Mouse (Mus musculus): ENCODE measurements at regions not wholly inside any gene's neighbourhood (a gene's known extent, or its start where the extent isn't known, plus 50 kb on each side); places are given as distances from the start of the nearest gene placed in this dataset.
A peak's percentile ranks its signal among the peaks of the same experiment; 100 is the strongest.

DNA sequence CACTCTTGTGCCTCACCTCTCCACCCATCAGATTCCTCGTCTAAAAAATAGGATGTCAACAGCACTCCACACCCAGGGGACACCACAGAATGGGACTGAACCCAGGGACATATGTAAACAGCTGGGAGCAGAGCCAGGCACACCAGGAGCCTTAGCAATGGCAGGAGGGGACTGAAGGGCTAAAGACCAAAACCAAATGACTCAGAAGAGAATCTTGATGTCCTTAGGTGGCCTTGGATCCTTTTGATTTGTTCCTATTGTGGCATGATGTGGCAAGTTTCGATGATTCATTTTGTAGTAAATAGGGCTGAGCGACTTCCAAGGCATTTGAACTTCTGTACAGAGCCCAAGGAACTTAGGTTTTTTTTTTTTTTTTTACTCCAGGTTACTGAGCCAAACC, 233.4 kb downstream of the Snx10 start:
- no peak for DNase-seq

DNA sequence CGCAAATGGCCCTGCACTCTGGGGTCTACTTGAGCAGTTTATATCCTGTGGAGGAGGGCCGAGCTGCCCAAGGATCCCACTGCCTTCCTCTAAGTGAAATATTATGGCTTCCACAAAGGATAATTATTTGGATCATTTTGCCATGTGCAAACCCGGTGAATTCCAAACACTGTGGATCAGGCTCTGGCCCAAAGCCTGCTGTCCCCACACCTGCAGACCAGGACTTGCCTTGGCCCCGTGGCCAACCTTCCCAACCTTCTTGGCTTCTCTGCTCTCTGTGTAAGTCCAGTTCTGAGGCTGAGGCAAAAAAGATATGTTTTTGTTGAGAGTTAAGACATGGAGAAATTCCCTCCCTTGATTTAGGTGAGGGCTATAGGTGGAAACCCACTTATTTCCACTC, 234.0 kb downstream of the Snx10 start:
- no peak for DNase-seq

DNA sequence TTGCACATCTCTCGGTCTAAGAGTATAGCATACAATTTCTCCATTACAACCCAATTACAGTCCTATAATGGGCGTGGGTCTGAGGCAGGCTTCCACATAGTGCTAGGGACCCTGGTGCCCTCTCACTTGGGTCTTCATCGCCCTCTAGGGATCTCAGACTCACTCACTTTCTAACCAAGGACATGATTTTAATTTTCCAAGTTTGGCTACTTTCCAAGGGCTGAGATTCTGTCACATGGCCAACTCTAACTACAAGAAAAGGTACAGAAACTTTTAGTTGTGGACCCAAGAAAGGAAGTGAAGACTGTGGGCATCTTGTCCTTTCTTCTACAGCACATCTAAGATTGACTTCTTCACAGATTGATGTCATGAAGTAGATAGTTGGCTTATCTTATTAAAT, 235.1 kb downstream of the Snx10 start:
- no peak for DNase-seq

DNA sequence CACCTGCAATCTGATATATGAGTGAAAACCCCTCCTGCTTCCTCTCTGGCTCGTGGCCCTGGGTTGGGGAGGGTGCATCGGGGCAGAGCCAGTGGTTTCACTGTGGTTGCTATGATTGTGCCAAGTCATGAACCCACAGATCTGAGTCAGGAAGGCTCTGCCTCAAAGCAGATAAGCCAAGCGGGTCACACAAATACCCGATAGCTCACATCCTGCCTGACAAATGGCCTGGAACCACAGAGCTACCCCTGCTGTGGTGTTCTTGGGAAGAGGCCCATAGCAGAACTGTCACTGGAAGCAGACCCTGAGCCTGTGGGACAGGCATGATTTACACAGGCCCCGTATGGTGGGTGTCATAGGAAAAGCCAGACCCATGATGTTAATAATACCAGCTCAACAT, 236.7 kb downstream of the Snx10 start:
- DNase-seq = no peak

DNA sequence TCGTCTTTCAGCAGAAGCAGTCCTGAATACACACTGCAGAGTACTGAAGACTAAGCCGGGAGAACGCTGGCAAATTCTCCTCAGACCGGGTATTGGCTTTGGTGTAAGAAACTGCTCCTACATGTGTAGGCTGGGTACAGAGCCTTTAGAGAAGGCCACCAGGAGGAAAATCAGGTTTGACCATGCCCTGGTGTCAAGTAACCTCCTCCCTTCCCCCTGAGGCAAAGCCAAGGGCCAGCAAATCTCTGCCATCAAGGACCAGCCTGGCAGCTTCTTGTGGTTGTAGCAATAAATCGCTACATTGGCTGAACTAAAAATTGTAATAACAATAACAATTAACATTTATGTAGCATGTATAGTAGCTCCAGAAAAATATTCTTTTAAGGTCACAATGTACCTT, 237.8 kb downstream of the Snx10 start:
- DNase-seq = no peak

DNA sequence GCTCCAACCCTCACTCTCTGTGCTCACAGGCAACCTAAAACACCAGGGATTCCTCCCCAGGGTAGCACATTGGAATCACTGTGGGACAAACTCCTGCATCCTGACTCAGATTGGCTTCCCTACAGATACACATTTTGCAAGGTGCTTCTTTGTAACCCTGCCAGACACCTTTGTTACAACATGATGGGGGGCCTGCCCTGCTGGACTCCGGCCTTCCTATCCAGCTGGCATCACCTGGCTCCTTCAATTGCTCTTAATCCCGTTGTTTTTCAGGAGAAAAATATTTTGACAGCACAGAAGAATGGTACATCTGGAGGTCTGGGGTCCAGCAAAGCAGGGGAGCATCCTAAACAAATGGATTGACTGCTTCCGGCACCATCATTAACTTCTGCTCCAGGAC, 242.8 kb downstream of the Snx10 start:
- DNase-seq = no peak

DNA sequence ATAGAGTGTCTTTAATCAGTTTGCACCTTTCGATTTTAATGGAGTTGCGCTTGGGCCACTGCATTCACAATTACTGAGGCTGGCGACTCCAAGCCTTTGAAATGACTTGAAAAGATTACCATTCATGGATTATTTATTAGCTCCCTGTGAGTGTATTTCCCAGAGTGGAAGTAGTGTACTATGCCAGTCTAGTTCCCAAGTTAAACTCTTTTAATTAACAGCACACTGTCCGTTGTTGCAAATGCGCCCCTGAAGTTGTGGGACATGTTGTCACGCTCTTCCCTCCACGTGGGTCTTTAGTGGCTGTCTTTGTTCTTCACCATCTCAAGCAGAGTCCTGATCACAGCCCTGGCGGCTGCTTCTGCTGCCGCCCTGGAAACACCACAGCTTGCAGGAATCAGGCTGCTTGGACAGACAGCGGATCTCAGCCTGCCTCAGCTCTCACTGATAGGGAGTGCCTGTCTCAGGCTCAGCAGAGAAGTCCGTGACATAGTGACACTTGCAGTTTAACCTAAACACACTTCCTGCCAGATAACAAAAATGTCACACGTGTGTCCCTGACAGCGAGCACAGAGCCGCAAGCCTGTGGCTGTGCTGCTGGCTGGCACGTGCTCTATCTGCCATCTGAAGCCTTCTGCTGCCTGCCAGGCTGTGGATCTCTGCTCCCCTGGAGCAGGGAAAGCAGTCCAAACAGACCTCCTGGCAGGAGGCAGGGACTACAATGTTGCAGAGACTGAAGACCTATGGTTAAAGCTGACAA, 244.1 kb downstream of the Snx10 start:
- DNase-seq = peak; percentile 35

DNA sequence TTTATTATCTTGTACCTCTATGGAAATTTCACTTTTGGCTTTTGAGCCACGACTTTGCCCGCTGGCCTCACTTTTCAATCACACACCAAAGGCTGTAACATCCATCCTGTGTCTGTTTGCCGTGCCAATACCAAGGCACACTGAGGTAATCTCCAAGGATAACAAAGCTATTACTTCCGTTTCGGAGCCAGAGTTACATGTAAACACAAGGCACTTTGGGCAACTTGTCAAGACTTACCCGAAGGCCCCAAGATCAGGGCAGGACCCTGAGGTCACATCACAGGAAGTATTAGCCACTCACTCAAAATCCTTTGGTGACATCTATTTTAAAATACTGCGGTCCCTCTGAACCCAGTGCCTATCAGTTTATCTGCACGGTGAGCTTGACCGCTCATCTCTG, 241.3 kb downstream of the Skap2 start:
- no peak for DNase-seq

DNA sequence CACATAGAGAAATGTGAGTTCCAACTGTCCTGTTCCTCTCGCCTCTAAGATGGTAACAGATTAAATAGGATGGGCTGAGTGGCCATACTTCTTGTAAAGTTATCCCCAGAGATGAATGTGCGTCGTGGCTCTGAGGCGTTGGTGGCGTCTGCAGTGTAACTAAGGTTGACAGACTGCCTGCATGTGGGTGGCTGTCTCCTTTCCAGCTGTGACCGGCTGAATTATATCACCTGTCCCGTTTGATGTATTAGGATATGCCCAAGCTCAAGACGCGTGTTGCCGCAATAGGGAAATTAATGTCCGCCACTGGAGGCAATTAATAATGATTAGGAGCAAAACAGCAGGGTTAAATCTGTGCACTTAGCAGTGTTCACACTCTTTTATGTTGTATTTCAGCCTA, 240.9 kb downstream of the Skap2 start:
- DNase-seq = no peak

DNA sequence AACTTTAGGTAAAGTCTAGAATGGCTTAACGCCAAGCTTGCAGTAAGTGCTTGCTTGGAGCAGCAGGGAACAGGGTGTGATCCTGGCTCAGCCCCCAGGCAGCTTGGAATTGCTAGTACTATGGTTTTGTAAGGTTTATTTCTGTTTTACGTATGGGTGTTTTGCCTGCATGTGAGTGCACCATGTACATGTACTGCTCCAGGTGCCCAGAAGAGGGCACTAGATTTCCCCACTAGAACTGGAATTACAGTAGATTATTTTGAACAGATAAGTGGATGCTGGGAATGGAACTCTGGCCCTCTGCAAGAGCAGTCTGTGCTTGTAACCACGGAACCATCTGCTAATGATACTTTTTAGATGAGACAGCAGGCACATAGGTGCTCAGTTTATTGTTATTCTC, 237.6 kb downstream of the Skap2 start:
- no peak for DNase-seq

DNA sequence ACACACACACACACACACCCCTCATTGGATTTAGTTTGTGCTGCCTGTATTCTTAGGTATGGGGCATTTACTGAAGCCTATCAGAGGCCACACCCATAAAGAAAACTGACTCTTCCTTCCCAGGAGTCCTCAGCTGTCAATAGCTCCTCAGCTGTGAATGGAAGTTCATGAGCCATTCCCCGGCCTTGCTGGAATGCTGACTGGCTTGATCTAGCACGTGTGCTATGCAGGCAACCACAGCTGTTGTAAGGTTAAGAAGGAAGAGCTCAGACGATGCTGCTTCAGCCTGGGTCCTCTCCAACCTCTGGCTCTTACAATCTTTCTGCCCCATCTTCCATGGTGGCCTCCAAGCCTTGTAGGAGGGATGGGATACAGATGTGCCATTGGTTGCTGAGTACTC, 226.7 kb downstream of the Skap2 start:
- no peak for DNase-seq

DNA sequence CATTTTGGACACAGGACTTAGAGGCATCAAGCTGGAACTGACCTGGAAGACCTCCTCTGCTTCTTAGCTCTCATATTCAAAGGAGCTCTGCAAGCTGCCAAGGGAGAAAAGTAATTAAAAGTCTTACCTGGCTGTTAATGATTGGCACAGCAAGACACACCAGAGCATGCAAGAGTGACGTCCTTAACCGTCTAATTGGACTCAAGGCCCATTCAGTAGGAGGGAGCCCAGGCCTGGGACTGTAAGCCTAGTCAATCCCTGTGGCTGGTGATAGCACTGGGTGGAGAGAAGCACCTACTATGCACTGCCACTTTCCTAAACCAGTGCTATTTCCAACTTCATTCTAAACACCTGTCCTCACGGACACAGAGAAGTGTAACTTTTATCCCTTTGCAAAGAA, 225.5 kb downstream of the Skap2 start:
- no peak for DNase-seq

DNA sequence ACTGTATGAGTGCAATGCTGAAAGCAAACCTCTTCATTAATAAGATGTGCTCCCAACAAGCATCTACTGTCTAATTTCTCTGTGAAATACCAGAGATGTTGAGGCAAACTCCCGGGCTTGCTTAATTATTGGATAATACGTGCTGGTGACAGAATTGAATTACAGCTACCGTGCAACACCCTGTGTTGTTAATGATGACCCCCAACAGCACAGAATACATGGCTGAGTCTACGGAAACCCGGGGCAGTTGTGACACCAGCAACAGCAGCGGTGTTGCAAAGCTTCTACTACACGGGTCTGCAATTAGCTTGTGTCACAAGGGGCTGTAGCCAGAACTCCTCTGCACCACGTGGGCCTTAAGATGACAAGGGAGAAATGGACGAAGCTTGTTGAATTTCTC, 224.2 kb downstream of the Skap2 start:
- DNase-seq = no peak

DNA sequence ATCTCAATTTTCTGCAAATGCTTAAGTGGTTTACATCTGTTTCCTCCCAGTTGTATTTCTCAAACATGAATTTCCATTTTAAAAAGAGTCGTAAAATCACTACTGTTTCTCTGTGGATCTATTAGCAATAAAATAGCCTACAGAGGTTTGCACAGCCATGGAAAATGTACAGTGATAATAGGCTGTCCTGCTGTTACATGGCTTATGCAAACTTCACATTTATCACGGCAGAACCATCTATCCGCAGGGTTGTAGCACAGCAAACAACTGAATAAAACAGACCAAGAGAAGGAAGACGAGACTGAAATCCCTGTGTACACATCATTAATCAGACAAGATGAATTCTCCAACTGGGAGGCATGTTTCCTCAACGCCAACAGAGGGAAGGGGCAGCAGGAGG, 222.1 kb downstream of the Skap2 start:
- no peak for DNase-seq

DNA sequence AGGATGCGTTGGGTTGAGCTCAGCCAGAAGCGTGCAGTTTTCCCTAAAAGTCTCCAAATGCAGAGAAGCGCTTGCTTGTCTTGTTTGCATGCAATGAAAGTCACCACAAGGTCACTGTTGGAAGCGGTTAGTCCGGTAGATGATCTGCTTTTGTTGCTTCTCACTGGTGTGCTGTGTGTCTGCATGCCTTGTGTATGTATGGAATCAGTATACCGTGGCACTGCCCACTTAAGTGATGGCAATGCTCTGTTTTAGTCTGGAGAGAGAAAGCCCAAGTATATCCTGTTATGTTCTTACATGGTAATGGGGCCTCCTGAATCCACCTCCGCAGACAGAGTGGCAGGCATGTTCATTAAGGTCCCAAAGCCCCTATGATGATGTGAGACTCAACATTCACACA, 221.7 kb downstream of the Skap2 start:
- DNase-seq = no peak

DNA sequence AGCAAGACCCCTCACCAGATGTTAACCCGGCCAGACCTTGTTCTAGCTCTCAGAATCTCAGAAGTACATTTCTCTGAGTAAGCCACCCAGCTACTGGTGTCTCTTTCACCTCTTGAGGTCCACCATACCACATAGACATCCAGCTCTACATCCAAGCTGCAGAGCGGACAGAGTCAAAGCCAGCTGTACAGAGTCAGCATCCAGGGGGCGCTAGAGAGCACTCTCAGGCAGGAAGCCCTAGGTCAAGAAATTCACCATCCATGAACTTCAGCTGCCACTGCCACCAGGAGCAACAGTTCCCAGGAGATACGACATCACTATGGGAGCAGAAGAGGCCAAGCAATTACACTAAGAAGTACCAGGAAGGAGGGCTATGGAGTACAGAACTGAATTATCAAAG, 217.0 kb downstream of the Skap2 start:
- DNase-seq = peak; percentile 50

DNA sequence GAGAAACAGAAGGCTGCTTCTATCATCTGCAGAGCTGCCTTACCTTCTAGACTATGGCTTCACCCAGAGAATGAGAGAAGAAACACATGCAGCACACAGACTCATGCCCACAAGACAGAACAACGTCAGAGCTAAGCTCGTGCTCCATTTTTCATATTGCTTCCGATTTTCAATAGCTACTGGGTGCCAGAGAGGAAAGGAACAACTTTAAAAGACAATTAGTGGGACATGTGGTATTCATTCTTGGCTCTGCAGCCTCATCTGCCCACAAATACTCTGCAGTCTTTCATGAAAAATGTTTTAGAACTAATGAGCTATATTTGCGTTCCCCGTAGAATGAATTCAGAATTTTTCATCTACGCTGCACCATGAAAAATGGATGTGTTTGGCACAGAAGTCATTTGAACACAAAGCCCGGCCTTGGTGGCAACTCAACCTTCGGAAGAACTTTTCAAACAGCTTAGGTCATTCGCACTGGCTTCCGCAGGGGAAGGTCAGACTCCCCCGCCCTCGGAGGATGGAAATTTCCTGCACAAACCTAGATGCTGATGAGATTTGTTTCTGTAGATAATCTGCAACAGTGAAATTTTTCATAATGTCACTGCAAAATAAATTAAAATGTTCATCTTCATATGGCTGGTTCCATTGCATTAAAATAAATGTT, 213.6 kb downstream of the Skap2 start:
- no peak for DNase-seq

DNA sequence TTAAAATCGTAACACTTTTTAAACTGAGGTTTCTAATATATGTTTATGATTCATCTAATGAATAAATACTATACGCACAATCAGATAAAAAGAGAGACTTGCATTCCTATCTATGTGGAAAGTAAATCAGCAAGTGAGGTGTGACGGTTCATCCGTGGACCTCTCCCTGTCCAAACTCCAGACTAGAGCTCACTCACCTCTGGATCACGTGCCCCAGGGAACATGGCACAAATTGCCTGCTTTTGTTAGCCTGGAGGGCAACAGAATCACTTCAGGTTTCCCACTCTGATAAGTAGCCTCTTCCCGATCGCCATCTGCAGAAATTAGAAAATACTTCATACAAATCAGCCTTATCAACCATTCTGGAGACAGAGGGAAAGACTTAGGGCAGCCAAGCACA, 206.7 kb downstream of the Skap2 start:
- no peak for DNase-seq

Data from heart, postnatal 4 days (tissue).